Mouse (Mus musculus): ENCODE results near the gene Ica1.

Ica1 gene

DNA sequence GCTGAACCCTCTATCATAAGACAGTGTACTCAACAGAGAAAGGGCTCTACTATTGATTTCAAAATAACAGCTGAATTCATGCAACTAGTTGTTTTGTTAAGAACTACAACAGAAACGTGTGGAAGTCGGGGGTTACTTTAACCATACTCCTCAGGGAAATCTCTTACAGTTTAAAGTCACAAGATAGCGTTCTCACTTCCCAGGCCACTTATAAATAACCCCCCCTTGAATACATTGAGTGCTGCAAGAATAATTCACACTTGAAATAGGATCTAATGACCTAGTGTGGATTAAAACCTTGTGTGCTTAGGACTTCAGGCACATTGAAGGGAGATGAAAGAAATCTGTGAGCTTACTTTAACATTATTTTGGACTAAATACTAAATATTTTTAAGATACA is 87.8 kb downstream of the Ica1 start:
- no peak for DNase-seq (ENCODE audit: low read depth, low spot score)

DNA sequence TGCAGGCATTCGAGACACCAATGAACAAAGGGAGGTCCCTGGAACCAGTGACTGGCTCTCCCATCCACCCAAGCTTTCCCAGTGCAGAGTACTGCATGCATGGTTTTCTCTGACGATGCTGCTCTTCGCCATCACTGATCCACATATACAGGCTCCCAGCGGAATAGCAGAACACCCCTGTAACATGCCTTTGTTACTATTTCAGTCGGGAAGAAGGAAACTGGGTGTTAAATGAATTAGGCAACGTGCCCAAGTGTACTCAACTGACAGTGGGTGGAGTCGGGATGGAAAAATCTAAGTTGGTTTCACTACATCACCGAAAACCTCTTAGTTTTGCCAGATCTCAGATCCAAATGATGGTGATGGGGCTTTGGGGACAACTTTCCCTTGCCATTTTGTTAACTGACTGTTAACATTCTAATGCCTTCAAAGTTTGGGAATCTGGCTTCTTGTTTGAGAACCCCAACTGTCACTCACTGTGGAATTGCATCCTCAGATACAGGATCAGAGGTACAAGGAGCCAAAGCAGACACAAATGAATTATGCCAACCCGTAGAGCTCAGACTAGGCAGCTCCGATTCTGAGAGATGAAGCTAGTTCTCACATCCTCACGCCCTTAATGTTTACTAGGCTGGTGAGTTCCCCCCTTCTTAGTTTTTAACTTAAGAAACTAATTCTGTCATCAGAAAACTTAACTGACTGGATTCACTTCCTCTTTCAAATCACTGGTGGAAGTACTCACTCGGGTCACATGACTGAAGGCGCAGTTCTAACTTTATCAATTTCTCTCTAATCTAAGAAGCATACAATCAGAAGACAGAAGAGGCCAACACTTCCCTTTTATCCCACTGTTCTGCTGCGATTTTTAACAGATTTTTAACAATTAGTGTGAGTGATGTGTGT is 91.4 kb downstream of the Ica1 start:
- DNase-seq (ENCODE audit: low read depth, low spot score) = no peak

DNA sequence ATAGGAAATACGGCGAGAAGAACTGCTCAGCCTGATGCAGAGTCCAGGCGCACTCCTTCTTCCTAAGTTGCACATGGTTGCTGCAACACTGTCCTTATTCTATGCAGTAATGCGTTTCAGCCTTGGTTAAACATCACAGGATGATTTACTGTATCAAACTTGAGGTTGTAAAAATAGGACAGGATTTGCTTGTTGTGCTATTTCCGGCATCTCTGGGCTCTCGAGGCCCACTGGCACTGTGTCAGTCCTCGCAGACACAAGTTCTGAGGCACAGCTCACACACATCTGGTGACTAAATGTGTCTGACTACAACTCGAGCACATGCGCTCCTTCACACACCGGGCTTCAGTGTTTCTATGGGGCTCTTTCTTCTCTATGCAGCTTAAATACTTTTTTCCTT is 94.9 kb downstream of the Ica1 start:
- no peak for DNase-seq (ENCODE audit: low read depth, low spot score)

DNA sequence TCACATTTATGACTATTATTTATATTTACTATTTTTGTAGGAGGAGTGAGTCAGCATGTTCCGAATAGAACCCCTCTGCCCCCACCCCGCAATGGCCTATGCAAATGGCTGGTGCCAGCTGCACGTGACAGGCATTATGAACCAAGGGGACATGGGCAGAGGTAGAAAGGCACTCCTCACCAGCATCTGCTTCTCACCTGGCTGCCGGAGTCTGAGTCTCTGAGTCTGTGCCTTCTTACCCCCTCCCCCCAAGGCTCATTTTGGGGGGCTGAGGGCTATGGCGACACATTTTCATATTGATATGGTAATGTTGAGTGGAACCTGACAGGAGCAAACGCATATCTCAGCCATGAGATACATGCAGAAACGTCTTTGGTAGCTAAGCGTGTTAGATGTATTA is 97.4 kb downstream of the Ica1 start:
- DNase-seq (ENCODE audit: low read depth, low spot score) = no peak

DNA sequence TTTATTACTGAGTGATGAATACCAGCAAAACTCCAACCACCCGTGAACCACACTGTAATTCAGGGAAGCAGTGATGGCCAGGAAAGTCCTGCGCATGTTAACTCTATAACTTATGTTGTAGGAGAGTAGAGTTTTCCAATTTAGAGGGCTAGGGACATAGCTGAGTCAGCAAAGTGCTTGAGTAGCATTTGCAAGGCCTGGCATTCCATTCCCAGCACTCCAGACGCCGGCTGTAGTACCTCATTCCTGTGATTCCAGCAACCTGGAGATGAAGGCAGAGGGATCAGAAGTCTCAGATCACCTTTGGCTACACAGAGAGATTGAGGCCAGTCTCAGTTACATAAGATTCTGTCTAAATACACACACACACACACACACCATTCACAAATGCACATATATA is 105.3 kb downstream of the Ica1 start:
- DNase-seq (ENCODE audit: low read depth, low spot score) = no peak

DNA sequence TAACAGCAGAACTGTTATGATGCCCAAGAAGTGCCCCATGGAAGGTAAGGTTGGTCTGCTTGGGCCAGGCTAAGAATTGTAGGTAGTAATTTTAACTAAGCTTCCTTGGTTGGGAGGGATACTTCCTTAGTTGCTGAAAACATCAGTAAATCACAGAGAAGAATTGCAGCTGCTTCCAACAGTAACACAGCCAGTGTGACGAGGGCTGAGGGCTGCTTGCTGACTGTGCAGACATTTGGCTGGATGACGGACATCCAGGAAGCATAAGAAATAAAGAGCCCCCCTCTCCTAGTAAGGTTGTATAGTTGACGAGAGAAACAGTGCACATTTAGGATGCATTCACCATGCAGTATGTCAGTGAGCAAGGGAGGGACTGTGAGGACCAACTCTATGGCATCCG is 108.9 kb downstream of the Ica1 start:
- no peak for DNase-seq (ENCODE audit: low read depth, low spot score)

DNA sequence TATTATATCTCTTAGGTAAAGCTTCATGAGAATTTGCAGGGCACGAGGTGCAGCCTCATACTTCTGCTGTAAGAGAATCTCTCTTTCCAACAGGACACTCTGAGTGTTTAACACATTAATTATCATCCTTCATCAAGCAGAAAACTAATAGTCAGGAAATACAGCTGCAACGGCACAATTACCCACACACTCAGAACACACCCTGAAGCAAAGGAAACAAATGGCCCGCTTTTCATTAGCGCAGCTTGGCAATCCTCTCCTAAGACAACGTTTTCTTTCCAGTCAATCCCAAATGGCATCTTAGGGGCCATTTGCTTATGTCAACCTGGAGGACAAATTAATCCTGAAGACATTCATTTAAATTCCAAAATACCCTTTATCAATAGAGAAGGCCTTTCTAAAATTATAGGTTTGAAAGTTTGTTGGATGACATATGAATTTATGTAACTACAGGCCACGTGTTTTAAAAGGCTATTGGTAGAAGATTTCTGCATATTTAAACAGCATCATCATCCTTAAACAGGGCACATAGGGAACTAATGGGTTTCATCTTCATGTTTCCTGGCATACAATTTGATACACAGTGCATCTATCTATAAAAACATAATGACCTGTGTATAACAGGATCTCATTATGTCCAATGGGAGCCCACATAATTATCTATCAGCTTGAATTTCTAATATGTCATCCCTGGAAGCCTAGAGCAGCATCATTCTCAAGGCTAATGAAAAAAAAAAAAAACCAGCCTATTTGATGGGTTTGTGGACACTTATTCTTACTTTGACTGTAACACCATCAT is 110.1 kb downstream of the Ica1 start:
- DNase-seq (ENCODE audit: low read depth, low spot score) = no peak

DNA sequence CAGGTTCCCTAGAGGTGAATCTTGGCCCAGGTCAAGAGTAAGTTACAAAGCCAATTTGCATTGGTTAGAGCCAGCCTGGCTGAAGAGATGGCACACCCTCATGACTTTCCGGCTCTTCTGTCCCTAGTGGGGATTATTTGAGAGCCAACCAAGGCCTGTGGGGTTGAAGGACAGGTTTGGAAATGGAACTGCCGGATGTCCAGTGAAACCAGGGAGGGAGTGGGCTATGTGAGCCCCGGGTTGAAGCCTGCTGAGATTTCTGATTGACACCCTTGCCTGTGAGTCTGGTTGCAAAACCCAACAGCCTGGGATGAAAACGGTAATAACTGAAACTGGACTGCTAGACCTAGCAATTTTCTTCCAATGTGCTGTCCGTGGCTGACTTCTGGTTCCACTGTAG is 112.5 kb downstream of the Ica1 start:
- DNase-seq (ENCODE audit: low read depth, low spot score) = no peak

DNA sequence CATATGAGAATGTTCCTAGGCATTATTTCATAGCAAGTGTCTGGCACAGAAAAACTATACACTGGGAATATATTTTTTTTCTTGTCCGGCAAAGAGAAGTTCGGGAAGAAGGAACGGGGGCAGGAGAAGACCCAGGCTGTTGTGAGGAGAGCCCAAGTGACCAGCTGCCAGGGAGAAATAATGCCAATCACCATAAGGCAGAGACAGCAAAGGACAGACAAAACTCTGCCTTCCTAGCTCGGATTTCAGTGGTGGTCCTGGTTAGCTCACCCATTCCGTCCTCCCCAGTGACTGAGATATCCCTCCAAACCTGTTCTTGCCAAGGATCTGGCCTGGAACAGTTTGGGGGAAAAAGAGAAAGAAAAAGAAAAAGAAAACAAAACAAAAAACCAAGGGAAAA is 113.3 kb downstream of the Ica1 start:
- DNase-seq (ENCODE audit: low read depth, low spot score) = no peak

DNA sequence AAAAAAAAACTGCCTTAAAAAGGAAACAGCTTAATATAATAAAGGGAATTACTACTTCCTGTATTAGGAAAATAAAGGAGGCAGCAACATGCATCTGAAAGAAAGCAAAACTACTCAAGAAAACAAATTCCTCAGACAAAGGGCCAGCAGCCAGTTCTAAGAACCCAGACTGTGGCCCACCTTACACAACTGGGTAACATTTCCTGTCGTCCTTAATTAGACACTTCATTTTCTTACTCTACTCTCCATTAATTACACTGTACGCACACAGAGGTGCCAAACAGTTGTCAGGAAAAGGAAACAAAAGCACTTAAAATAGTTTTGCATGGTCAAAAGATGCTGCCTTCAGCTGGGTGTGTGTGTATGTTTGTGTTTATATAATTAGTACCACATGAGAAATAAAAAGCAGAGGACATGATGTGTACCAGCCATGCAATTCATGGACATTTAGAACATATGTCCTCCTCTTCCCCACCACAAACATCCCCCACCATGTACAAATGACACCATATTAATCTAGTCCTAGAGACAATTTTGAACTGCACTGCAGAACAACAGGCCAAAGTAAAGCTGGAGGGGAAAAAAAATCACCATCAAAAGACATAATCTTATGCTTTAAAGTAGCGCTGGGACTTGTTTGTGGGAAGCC is 115.1 kb downstream of the Ica1 start:
- DNase-seq (ENCODE audit: low read depth, low spot score) = no peak

DNA sequence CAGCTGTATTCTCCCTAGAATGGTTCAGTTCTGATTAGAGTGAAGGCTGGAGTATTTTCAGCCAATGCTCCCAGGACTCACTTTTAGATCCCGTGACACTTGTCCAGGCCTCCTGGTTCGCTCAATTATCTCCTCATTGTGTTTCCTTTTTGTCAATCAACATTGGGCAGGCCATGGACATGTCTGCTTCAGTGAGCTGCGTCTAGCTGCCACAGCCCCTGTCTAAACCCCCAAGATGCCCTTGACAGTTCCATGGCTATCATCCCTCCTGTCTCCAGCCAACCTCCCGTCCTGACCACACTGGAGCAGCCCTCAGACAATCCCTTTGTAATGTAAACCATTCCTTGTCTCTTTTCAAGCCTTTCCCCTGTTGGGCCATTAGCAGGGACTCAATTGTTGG is 116.9 kb downstream of the Ica1 start:
- DNase-seq (ENCODE audit: low read depth, low spot score) = peak; percentile 9

DNA sequence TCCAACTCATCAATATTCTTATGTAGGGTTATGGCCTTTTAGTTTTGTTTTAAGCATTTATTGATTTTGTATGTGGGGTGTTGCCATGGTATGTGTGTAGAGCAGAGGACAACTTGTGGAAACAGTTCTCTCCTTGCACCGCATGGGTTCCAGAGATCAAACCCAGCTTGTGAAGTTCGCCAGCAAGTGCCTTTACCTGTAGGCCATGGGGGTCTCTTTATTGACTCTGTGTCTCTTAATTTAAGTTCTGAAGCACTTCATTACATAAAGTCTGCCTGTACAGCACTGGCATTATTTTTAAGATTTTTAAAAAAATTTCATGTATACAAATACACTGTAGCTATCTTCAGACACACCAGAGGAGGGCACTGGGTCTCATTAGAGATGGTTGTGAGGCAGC is 118.2 kb downstream of the Ica1 start:
- DNase-seq (ENCODE audit: low read depth, low spot score) = no peak

DNA sequence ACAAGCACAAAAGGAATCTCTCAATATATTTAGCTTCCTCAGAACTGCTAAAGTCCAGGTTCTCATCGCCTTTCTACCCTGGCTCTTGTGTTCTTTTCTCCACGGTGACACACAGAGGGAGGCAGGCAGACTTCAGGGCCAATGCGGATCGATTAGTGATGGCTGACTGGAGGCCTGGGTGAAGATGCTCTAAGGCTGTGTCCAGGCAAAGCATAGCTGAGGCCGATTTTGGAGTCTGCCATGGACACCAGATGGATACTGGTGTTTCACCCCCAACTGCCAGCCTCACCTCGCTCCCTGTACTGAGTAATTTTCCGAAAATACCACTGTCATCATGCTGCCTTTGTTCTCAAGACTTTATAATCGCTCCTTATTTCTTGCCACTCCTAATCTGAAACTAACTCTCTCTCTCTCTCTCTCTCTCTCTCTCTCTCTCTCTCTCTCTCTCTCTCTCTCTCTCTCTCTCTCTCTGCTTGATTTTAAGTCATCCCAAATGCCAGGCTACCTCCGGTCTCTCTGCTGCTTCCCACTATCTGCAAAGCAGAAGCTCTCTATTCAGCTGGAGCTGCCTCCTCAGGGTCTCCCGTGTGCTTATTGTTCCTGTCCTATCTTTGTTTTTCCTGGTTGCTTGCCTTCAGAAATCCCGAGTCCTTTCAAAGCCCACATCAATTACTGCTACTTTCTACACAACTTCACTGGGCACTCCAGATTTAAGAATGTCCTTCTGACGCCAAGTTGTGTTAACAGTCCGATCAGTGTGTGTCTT is 118.9 kb downstream of the Ica1 start:
- no peak for DNase-seq (ENCODE audit: low read depth, low spot score)

DNA sequence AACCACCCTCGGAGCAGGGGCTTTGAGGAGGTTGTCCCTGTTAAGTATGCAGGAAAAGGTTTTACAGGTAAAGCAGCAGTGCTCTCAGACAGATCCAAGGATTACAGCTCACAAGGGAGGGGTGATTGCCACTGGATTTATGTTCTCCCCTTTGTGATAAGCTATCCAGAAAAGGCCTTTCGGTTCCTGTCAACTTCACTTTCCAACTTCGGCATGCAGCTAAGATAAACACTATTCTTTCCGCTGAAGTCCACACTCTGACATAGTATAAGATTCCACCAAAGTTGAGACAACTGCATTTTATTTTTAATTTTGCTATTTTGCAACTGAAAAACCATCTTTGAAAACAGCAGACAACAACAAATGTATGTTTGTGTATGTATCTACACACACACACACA is 119.9 kb downstream of the Ica1 start:
- no peak for DNase-seq (ENCODE audit: low read depth, low spot score)

DNA sequence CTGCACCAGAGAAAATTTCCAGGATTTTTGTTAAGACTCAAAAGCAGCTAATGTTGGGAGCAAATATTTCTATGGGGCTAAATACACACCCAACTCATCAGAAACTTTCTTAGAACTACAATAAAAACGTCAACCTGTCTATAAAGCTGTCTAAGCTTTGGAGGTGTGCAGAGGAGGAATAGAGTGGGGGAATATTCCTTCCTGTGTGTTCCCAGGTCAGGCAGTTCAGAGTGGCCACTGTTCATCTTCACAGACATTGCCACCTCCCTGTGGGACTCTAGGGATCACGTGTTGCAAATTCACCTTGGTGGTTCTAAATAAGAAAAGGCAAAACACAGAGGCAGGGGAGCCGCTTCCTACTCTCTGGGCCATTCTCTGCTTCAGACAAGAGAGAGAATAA is 120.8 kb downstream of the Ica1 start:
- no peak for DNase-seq (ENCODE audit: low read depth, low spot score)

DNA sequence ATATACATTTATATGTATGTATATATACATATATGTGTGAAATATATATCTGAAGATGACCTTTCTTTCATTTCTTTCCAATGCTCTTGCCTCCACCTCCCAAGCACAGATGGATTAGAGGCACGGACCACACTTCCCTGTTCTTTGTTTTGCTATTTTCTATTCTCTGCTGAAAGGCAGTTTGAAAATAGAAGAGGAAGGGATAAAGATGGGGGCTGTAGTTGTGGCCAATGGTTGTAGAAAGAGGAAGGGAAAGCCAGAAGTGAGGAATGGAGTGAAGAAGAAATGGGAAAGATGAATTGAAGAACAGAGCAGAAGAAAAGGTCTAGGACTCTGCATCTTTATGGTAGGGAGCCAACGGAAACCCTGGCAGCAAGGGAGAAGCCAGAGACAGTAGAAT is 122.8 kb downstream of the Ica1 start:
- DNase-seq (ENCODE audit: low read depth, low spot score) = no peak

DNA sequence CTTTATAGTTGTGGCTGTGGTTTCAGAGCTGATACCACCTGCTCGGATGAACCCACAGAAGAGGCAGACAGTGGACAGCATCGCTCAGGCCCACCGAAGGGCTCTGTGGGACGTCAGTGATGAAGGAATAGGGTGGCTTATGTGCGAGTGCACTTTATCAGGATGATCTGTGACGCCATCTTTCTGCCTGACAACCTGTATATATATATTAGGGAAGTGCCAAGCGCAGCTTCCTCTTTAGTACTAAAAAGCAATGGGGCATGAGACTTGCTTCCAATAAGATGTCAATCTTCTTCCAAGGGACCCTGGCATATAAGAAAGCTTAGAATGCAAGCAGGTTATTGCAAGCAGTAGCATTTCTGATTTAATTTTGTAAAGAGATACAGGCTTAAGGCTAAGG is 127.9 kb downstream of the Ica1 start:
- DNase-seq (ENCODE audit: low read depth, low spot score) = no peak

DNA sequence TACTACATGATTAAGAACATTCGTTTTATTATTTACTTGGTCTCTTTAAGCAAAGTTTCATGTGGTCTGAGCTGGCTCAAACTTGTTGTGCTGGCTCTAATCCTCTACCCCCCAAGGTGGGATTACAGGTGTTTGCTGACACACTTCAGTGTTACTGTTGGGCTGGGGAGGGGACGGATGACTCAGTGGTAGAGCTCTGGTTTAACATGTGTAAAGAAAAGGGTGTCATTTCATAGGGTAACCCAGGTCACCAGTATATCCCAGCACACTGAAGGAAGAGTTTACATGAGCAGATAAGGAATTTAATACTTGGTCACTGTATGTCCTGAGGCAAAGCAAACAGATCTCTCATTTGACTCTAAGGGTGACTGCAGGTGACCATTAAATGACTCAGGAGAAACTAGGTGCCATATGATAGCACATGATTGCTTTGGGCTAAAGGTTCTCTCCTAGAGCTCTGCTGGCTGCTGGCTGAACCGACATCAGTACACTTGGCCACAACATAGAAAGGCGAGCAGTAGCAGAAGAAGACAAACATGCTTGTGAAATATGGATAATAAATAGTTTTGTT is 128.9 kb downstream of the Ica1 start:
- no peak for DNase-seq (ENCODE audit: low read depth, low spot score)

DNA sequence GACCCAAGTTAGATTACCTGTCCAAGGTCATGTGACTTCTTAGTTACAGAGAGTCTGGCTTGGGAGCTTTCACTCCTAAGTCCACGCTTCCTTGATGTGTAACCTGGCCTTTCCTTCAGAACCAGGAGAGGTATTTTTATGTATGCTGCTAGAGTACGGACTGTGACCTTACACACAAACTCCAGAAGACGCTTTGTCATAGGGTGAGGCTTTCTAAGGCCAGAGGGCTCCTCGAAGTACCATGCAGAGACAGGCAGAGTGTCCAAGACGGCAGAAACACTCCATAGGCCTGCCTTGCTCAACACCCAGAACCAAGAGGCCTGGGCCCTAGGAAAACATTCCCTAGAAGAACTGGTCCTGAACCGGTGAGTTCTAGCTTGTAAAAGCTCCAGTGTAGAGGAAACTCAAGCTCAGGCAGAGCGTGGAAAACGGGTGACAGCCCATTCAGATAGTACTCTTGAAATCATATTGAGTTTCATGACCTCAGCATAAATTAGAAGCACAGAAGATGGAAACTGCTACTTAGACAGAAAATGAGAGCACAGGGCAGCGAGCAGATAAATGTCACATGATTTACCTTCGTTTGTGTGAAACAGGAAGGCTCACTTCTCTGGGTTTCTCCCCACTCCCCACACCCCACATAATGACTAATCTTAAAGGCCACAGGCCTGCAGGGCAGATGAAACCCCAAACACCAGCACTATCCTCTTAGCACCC is 129.9 kb downstream of the Ica1 start:
- no peak for DNase-seq (ENCODE audit: low read depth, low spot score)

DNA sequence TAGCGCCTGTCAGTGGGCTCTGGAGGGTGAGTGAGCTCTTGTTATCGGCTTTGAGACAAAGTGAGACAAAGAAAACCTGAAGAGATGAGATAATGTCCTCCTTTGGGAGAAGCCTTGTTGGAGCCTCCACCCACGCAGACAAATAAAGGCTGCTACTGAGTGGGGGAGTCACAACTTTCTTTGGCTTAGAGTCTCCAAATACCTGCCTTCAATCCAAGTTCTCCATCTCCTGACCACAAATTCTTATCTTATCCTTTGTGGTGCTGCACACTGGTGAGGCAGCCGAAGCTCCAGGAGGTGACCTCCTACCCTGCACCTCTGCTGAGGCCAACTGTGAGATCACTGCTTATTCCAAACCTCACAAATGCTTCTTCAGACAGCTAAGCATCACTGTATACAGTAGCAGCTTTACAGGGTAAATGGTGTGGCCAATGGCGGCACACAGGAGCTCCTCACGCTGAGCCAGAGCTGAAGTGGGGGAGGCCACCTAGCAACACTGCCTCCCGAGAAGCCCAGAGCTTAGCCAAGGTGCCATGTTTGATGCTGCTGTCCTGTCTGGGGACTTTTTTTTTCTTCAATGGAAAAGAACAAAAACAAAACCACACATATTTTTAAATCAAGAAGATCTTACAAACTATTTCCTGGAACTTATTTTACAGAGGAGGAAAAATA is 130.6 kb downstream of the Ica1 start:
- no peak for DNase-seq (ENCODE audit: low read depth, low spot score)

Data from WW6 (cell line).